Mouse (Mus musculus) activated CD4-positive, CD25-positive, alpha-beta regulatory T cell, adult 4 months (primary cell): ENCODE results near the gene Ush1g. TPM values are rescaled to one million over a fixed set of nuclear protein-coding genes. Genes with fewer than 3 reads are reported as not detected.

Experiments used
- ATAC-seq: one replicate; pipeline ENCODE4 v1.8.0; 2017
- polyA plus RNA-seq, 2 experiments: library from polyadenylated mRNA; unstranded; fragments of 100-300 nt; shearing (Covaris generic); gene quantifications; one replicate each; pipeline ENCODE4 v1.2.1; 2017

Ush1g gene
- polyA plus RNA-seq, 2 experiments from 2014 or later = not detected

DNA sequence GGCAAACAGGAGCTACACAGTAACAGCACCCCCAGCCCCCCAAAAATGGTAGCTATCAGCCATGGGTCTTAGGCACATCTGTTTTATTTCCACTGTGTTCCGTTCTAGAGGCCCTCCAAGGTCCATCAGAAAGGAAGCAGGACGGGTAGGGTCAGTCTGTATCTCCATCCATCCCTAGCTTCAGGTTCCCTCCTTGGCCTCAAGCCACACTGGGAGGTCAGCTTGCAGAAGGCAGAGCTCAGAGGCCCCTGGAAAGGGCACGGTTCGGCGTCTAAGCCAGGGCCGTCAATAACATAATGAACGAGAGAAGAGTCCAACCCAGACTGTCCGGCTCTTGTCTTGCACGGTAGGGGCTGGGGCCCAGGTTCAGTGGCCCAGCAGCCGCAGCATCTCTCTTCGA is 53.9 kb downstream of the Ush1g start:
- no peak for ATAC-seq

GRCm38 (mm10) chr11:115267061-115267883 is 54.6 kb downstream of the Ush1g start, which contains the start of gene Grin2c:
Gene Grin2c (minus strand): TSS chr11:115267243.
- no peak for ATAC-seq

DNA sequence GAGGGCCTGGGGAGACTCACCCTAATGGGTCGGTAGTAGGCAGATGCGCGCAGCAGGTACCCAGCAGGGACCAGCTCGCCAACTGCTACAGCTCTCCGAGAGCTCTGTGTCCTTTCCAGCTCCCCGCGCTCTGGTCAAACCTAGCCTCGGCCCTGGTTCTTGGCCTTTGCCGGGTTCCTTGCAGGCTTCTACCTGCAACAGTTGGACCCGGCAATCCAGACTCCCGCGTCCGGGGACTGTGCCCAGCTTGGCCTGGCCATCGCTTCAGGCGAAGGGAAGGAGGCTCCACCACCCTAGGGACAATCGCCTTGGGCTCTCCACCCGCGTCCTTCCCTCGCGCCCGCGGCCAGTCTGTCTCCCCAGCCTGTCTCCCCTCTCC is 55.5 kb downstream of the Ush1g start:
- ATAC-seq = no peak

DNA sequence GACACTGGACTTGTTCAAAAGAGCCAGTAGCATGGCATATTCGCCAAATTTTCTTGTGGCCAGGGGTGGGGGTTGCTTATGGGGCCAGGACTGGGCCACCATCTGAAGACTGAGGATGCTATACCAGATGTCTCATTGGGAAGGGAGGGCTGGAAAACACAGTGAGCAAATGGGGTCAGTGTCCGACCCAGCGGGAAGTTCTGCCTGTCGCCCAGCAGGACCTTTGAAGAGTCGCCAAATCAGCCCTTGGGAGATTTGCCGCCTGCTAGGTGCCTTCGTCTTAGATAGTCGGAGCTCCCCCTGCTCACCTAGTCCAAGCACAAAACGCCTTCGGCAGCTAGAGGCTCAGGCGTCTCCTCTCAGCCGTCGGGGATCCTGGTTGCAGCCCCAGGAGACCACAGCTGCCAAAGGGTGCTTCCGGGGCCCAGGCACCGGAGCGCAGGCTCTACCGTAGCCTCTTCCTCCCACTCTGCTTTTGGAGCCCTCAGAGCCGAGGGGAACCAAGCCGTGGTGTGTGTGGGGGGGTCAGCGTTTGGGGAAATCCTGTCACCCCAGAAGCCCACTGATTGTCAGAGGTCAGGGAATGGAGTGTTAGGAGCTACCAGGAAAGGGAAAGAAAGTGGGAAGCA is 56.0 kb downstream of the Ush1g start:
- ATAC-seq = no peak

Other genes starting within 250 kb of the Ush1g start
- gene Rab37, start 230.6 kb downstream of the Ush1g start, polyA plus RNA-seq = 100 to 1,000 TPM; 149 to 158 TPM
- gene Cd300lf, start 188.0 kb downstream of the Ush1g start, polyA plus RNA-seq = 1 to 10 TPM in 1 of 2 experiments, under 1 TPM in 1; 0.37 to 1.5 TPM
- gene Slc9a3r1, start 158.7 kb downstream of the Ush1g start, polyA plus RNA-seq = 100 to 1,000 TPM; 166 to 228 TPM
- 10 to 100 TPM in 1 of 2 experiments, 1 to 10 TPM in 1; 9.3 to 11.9 TPM for gene Tmem104, start 134.6 kb downstream of the Ush1g start, polyA plus RNA-seq
- gene Nat9, start 134.2 kb downstream of the Ush1g start, polyA plus RNA-seq = 10 to 100 TPM; 14.0 to 14.6 TPM
- gene Grin2c, start 54.8 kb downstream of the Ush1g start, polyA plus RNA-seq = not detected
- gene Fdxr, start 45.0 kb downstream of the Ush1g start, polyA plus RNA-seq = 10 to 100 TPM; 18.4 to 26.6 TPM
- gene Fads6, start 24.4 kb downstream of the Ush1g start, polyA plus RNA-seq = under 1 TPM; 0.56 to 0.57 TPM
- not detected for gene Otop2, start 14.9 kb downstream of the Ush1g start, polyA plus RNA-seq
- under 1 TPM in 1 of 2 experiments, not detected in 1; 0.13 TPM for gene Otop3, start 12.7 kb upstream of the Ush1g start, polyA plus RNA-seq
- gene Hid1, start 45.7 kb upstream of the Ush1g start, polyA plus RNA-seq = 1 to 10 TPM; 2.6 to 3.2 TPM
- gene Cdr2l, start 59.9 kb upstream of the Ush1g start, polyA plus RNA-seq = under 1 TPM in 1 of 2 experiments, not detected in 1; 0.12 TPM
- gene Mrpl58, start 81.7 kb upstream of the Ush1g start, polyA plus RNA-seq = 100 to 1,000 TPM; 206 to 214 TPM
- 100 to 1,000 TPM; 705 to 855 TPM for gene Atp5h, start 97.9 kb upstream of the Ush1g start, polyA plus RNA-seq
- gene Kctd2, start 98.1 kb upstream of the Ush1g start, polyA plus RNA-seq = 10 to 100 TPM in 1 of 2 experiments, 1 to 10 TPM in 1; 6.9 to 12.2 TPM
- gene Trim80, start 118.5 kb upstream of the Ush1g start, polyA plus RNA-seq = not detected
- gene Slc16a5, start 140.4 kb upstream of the Ush1g start, polyA plus RNA-seq = 1 to 10 TPM; 2.9 to 3.1 TPM
- gene Armc7, start 153.6 kb upstream of the Ush1g start, polyA plus RNA-seq = 10 to 100 TPM; 49.9 to 59.3 TPM
- 100 to 1,000 TPM; 287 to 293 TPM for gene Nt5c, start 169.8 kb upstream of the Ush1g start, polyA plus RNA-seq
- 100 to 1,000 TPM; 506 to 510 TPM for gene Jpt1, start 192.3 kb upstream of the Ush1g start, polyA plus RNA-seq
- 100 to 1,000 TPM; 724 to 797 TPM for gene Sumo2, start 214.2 kb upstream of the Ush1g start, polyA plus RNA-seq
- gene Nup85, start 242.4 kb upstream of the Ush1g start, polyA plus RNA-seq = 10 to 100 TPM; 36.8 to 39.0 TPM